Mouse (Mus musculus): ENCODE data around the gene Scnn1a.

Gene Scnn1a

DNA sequence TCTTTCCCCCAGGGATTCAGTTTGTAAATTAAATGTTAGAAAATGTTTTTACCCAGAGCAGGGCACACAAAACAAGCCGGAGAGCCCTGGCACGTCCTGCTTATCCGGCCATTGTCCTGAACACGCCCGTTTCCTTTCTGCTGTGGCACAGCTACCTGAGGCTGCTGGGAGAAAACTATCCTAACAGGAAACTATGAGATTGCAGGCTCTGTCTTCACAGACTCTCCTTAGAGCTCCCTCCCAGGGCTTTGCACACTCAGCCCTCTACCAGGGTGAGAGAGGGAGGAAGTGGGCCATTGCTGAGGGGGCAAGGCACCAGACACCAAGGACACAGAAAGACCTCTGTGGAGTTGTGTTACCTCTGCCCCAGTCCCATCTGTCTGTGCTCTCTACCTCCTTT lies 19.8 kb downstream of the Scnn1a start:
- no peak for DNase-seq (ENCODE audit: low read depth, low spot score)

DNA sequence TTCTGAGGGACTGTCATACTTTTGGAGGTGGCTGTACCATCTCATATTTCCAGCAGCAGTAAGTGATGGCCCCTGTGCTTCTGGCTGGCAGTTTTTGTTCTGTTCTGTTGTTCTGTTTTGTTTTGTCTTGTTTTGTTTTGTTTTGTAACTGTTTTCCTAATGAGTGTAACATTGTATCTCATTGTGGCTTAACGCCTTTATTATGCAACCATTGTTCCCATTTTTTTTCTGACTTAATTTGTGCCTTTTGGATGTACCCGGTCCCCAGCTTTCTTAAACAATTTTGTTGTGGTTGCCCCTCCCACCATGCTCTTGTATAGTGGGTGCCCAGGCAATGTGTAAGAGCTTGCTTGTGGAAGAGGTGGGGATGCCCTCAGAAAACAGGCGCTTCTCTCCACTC lies 21.7 kb downstream of the Scnn1a start:
- DNase-seq (ENCODE audit: low read depth, low spot score), result no peak

DNA sequence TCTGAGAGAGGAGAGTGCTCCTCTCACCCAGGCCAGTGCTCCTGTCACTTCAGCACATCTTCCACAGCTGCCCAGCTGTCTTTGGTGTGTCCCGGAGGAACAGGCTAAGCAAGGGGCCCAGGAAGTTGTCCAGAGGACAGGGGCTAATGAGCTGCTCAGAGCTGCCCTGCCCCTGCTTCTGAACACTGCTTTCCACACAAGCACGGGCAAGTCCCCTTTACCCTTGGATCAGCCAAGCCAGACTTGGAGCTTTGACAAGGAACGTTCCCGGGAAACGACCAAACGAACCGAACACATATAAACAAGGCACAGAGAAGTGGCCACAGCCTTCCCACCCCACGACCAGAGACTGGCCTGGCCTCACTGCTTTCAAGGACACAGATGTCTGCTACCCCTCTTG lies 23.6 kb downstream of the Scnn1a start:
- DNase-seq (ENCODE audit: low read depth, low spot score), result no peak

DNA sequence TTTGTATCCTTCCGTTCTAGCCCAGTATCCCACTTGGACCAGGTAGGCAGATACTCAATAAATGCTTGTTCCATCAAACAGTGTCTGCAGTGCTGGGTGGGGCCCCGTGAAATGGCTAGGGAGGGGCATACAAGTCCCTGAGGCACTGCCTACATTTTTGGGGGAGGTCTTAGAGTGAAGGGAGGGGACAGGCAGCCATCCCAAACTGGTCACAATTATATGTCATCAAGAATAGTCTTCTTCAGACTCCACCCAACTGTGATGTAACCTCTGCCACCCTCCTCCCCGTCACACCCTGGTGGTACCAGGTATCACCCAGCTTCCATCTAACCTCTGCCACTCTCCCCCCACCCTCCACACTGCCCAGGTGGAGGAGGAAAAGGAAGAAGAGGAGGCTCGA lies 24.4 kb downstream of the Scnn1a start:
- DNase-seq (ENCODE audit: low read depth, low spot score), result no peak

DNA sequence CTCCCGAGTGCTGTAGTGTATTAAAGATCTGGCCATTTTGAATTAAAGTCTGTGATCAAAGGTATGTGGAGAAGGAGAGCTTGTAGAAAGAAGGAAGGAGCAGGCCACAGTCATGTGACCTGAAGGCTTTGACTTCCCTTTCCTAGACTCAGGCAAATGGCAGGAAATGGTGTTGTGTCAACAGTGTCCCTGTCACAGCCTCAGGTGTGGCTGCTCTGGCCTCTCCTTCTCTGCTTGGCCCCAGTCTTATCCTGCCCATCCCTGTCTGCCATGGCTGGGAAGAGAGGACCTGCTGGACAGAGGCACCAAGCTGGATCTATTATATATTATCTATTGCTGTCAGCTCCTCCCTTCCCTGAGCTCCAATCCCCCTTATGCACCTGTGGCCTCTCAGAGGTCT lies 25.2 kb downstream of the Scnn1a start:
- DNase-seq (ENCODE audit: low read depth, low spot score), result no peak

DNA sequence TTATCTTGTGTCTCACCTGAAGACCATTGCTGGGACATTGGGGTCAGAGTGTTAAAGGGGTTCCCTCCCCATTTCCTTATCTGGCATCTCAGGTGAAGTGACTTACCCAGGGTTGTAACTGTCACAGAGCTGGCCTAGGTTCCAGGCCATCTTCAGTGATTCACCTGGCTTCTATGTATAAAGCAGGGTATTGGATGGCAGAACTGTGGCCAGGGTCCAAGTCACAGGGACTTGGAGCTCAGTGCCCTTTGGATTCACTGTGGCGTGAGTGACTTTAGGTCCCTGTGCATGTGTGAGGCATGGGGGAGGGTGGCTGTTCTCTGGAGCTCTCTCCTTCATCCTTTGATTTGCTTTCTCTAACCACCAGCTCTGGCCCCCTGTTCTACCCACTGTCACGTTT lies 25.6 kb downstream of the Scnn1a start:
- no peak for DNase-seq (ENCODE audit: low read depth, low spot score)

DNA sequence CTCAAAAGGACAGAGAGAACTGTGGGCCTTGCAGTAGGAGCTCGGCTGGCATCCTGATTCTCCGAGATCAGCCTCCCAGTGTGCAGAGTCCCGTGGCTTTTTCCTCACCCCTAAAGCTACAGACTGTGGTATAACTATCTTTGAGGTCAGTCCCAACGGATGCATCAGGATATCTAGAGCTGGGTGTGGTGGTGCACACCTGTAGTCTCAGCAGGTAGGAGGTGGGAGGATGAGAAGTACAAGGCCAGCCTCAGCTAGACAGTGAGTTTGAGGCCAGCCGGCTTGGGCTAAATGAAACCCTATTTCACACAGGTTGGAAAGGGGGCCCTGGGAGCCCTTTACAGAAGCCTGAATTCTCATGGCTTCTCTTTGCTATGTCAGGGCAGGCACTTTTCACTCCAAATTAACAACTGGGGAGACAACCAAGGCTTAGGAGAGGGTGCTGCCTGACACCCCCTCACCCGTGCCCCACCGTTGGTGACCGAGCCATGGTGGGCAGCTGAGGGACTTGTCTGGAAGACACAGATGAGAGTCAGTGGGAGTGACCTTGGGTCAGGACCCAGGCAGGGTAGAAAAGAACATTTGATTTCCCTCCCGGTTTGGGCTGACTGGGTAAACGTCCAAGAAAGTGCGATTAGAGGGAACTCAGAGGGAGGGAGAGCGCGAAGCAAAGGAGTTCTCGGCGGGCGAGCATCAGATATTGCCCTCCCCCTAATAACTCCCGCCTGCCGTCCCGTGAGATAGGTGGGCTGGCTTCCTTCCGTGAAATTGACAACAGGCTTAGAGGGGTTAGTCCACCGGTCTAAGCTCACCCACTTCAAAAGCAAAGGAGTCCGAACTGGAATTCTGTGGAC lies 28.5 kb downstream of the Scnn1a start, which contains the start of gene Tnfrsf1a:
TSS of gene Tnfrsf1a (plus strand) at position 642 of the 854 bp plus-strand sequence.
- DNase-seq (ENCODE audit: low read depth, low spot score), result no peak

DNA sequence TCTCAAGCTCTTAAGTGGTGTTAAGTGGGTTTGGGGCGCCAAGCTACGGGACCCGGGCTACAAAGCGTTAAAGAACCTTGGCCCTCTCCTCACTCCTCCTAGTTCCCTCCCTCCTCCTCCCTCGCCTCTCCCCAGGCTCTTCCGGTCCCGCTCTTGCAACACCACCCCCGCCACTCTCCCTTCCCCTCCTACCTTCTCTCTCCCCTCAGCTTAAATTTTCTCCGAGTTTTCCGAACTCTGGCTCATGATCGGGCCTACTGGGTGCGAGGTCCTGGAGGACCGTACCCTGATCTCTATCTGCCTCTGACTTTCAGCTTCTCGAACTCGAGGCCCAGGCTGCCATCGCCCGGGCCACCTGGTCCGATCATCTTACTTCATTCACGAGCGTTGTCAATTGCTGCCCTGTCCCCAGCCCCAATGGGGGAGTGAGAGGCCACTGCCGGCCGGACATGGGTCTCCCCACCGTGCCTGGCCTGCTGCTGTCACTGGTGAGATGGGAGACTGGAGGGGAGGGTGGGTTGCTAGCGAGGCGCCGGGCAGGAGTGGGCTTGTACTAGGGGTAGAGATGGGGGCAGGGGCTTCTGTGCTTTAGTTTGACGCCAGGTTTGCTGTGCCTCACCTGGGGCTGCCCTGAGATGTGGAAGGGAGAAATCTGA lies 29.2 kb downstream of the Scnn1a start:
- peak; percentile 73 for DNase-seq (ENCODE audit: low read depth, low spot score)

DNA sequence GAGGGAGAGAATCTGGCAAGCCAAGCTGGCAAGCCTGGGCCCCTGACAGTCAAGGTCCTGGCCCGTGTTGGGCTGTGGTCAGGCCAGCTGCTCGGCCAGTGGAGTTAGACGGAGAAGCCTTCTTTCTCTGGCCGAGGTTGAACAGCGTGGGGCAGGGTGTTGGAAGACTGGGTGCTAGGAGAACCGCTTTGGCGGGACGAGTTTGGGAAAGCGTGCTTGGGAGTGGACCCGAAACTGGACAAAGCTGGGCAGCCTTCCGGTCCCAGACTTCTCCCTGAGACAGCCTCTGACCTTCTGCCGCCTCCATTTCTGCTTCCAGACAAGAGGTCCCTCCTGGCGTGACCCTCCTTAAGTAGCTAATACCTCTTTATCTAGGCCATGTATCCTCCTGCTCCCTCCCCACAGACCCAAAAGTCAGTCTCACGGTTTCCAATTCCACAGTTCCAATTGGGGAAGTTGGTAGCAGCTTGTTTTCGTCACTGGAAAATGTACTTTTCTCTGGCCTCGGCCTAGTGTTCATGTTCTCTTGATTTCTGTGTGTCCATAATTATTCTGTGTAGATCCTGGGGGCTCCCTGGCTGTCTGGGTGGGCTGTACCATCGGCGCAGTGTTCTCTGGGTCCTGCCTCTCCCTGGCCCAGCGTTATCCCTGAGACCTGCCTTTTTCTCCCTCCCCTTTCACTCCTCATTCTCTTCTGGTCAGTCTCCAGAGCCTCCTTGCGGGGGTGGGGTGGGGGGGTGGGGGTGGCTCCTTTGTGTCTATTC lies 30.0 kb downstream of the Scnn1a start:
- no peak for DNase-seq (ENCODE audit: low read depth, low spot score)

DNA sequence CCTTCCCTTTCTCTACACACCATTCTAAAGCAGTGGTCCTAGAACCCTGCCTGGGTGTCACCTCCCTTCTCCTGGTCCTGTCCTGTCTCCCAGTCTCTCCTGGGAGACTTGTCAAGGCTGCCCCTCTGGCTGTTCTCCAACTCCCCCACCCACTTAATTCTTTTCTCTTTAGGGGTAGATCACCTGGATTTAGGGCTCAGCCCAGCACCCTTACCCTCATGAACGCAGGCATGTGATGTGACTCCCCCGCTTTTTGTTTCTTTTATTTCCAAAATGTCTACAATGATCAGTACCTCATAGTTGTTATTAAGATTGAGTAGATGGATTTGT lies 30.5 kb downstream of the Scnn1a start:
- DNase-seq (ENCODE audit: low read depth, low spot score), result no peak

DNA sequence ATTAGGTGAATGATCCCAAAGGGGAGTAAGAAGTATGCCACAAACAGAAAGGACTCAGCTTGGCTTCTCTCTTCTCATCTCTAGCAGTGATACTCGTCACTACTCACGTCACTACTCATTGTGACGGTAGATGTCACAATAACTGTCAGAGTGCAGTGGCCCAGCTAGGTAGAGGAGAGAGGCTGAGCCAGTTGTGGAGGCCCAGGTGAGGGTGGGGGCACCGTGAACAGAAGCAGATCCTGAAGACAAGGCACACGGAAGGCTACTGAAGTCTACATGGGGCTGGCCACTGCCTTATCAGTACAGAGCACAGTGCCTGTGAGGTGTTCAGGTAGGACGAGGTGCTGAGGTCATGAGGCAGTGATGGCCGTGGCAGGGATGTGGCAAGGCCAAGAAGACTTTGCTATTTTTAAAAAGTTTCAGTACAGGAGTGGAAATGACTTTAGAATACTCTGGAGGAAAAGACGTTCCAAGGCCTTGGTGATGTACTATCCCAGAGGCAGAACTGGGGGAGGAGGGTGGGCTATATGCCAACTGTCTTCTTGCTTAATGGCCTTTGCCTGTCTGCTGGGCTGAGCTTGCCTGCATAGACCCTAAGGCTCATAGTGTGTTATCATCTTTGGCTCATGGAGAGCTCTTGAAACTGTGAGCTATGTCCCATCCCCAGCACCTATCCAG lies 31.0 kb downstream of the Scnn1a start:
- DNase-seq (ENCODE audit: low read depth, low spot score), result no peak

DNA sequence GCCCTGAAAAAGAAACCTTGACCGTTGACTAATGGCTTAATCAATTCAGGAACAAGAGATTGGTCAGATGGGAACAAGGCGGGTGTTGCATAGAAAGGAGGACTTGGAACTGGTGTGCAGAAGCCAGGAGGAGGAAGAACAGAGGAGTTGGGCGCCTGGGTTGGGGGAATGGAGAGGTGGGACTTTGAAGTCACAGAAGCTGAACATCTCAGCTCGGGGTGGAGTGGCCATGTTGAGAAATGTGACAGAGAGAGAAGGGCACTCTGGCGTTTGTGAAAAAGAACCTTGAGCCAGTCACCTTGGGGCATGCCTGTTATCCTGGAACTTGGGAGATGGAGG lies 31.6 kb downstream of the Scnn1a start:
- no peak for DNase-seq (ENCODE audit: low read depth, low spot score)

DNA sequence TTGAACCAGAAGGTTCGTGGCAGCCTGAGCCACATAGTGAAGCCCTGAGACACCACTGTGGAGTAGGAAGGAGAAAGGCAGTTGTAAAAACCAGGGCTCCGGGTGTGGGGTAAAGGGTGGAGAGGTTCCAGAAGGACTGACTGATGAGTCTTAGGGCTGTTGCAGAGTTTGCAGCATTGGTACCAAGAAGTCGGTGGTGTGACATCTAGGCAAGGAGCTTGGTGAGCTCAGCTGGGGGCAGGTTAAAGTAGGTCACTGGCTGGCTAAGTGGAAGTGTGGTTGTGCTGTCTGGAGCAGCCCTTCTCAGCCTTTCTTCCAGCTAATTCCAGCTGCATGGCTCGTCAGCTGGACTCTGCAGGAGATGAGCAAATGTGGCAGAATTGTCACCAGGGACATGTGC lies 32.4 kb downstream of the Scnn1a start:
- no peak for DNase-seq (ENCODE audit: low read depth, low spot score)

DNA sequence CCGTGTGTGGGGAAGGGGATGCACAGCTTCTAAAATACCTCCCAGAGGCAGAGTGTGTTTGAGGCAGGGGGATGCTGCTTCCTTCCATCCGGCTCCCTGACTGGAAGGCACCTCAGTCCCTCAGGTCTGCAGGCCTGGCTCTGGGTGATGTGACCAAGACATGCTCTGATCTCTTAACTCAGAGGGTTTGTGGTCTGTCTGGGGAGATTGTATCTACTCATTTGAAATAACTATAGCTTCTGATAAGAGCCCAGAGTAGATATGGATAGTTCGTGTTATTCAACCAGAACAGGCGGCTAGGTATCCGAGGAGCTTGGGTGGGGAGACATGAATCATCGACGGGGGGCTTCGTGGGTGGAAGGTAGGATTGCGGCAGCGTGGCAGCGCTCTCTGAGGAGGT lies 32.8 kb downstream of the Scnn1a start:
- DNase-seq (ENCODE audit: low read depth, low spot score), result no peak

DNA sequence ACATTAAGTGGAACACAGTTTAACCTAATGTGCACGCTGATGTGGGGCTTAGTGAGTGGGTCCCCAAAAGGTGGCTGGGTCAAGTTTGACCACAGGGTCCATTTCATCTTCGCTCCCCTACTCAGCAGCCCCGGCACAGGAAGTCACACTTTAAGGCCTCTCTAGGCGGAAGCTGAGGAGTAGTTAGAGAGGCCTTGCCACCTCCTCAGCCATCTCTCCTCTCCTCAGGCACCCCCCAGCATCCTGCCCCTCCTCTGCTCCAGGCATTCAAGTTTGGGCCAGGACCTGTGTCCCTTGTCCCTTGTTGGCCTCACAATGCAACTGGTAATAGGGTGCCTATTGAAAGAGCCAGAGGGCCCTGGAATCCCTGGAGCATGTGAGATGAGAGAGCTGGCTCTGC lies 33.2 kb downstream of the Scnn1a start:
- DNase-seq (ENCODE audit: low read depth, low spot score), result no peak

DNA sequence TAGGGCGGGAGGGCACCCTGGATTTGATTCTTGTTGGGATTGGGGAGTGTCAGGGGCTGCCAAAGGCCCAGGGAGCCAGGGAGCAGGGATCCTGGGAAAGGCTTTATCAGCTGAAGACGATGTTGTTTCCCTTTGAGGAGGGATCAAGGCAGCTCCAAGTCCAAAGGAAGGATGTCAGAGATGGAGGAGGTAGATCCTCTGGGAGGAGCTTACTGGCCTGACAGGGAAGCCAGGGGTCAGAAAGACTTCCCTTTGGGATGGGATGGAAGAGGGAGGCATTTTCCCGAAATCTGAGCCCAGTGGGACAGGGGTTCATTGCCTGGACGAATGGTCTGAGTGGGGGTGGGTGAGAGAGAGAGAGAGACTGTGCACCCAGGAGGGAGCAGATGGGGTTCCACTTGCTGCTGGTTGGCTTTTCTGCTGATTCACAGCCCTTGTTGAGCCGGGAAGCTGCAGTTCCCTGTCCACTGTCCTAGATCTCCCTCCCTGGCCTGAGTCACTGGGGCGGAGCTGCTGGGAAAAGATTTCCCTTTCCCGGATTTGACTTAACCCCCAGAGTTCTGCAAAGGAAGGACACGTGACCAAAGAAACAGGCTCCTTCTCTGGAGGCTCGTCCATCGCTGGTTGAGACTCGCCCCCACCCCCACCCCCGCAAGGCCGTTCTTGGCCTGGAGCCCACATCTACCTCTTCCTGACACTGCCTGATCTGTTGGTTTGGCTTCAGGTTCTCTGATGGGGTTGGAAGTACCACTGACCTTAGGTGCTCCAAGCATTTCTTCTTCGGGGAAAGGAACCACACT lies 34.1 kb downstream of the Scnn1a start:
- DNase-seq (ENCODE audit: low read depth, low spot score), result no peak

DNA sequence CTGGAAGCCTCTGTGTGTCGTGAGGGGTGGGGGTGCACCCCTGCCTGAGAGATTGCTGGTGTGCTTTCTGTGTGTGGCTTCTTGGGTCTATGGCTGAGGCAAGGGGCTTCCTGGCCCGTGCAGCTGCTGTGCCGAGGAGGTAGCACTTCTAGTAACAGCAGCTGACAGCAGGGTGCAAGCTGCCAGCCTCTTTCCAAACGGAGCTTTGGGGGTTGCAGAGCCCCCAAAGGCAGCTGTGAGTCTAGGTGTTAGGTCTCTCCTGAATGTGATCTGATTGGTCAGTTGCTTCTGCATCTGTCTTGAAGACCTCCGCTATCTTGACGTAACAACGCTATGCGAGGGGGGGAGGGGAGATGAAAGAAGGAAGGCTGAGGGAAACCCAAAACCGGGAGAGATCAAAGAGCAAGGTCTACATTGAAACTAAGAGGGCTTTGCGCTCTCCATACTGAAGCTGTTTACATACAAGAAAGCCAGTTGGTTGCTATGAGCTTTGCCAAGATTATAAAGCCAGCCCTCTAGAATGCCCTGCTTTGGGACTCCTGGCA lies 34.8 kb downstream of the Scnn1a start:
- DNase-seq (ENCODE audit: low read depth, low spot score), result peak; percentile 58

DNA sequence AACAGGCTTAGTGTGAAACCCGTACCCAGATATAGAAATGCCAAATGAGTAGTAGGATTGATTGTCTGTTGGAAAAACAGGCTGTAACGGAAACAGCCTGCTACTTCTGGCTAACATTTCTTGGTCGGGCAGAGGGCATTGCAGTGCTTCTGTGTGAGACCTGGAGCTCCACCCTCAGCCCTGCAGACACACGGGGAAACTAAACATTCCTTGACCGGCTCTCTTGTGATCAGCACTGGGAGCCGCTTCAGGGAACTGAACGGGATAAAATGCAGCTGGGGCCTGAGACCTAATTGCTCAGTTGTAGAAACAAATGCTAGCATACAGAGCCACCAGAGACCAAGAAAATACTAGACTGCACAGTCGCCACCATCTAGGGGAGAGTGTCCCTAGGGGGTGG lies 35.8 kb downstream of the Scnn1a start:
- no peak for DNase-seq (ENCODE audit: low read depth, low spot score)

DNA sequence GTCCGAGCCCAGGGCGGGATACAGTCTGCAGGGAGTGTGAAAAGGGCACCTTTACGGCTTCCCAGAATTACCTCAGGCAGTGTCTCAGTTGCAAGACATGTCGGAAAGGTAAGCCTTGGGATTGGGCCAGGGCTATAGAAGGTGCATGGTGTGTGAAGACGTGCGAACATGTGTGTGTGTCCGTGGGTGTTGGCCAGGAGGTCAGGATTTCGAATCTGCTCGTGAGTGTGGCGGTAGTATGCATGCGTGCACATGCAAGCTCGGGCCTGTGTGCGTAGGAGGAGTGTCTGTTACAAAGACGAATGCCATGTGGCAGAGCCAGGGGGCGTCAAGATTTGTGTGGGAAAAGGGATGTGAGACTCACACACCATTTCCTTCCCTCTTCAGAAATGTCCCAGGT lies 36.9 kb downstream of the Scnn1a start:
- no peak for DNase-seq (ENCODE audit: low read depth, low spot score)

DNA sequence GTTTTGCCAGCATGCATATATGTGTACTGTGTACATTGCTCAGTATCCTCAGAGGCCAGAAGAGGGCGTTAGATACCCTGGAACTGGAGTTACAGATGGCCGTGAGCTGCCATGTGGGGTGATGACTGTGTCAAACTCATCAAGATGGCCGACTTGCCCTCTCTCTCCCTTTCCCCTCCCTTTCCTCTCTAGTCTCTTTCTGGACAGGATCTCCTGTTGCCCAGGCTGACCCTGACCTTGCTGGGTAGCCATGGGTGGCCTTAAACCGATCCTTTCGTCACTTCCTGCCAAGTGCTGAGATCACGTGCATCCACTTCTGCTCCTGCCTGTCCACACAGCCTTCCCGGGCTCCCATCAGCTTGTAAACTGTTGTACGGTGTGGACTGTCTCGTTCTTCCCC lies 39.5 kb downstream of the Scnn1a start:
- no peak for DNase-seq (ENCODE audit: low read depth, low spot score)

DNA sequence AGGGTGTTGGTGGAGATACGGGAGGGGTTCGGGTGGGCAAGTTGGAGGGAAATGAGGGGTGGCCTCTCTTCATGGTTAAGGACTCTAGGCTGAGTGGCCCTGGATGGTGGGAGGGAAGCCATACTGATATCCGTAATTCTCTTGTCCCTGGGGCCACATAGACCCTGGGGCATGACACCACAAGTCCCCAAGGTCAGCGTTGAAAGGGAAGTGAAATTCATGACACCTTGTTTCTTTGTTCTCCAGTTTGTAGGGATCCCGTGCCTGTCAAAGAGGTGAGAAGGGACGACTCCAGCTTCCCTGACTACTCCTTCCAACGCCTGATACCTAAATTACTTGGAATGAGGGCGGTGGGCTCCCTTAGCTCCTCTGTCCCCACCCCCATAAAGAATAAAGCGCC lies 40.4 kb downstream of the Scnn1a start:
- DNase-seq (ENCODE audit: low read depth, low spot score), result no peak

Measured in mesoderm, embryonic 11.5 days (tissue).